Mouse (Mus musculus) heart, adult 8-10 months (tissue): ENCODE data around the gene Cyp19a1. TPM values are rescaled to one million over a fixed set of nuclear protein-coding genes. Genes with fewer than 3 reads are reported as not detected.

Source experiments
- DNase-seq: peaks from one replicate; pipeline ENCODE4 v3.0.0; 2022; ENCODE audit warnings: low spot score
- total RNA-seq, 4 experiments: library from RNA; stranded (reverse); gene quantifications; 2 replicates each; pipeline ENCODE4 v1.2.4; 2022

The Cyp19a1 gene
- total RNA-seq, 4 experiments from 2014 or later = not detected

- DNase-seq = no peak
Measured at GRCm38 (mm10) chr9:54169489-54169888, 98.4 kb downstream of the Cyp19a1 start.

GRCm38 (mm10) chr9:54168425-54168824, 99.5 kb downstream of the Cyp19a1 start:
- DNase-seq = no peak

- no peak for DNase-seq
Measured at GRCm38 (mm10) chr9:54163117-54163516, 104.8 kb downstream of the Cyp19a1 start.

- no peak for DNase-seq
Measured at GRCm38 (mm10) chr9:54153679-54154078, 114.2 kb downstream of the Cyp19a1 start.

GRCm38 (mm10) chr9:54139191-54139590, 128.7 kb downstream of the Cyp19a1 start:
- no peak for DNase-seq

Other genes starting within 250 kb of the Cyp19a1 start
- under 1 TPM; 0.13 to 0.28 (median 0.21) TPM for gene Tnfaip8l3, start 199.7 kb downstream of the Cyp19a1 start, total RNA-seq
- gene Gldn, start 18.4 kb upstream of the Cyp19a1 start, total RNA-seq = under 1 TPM in 2 of 4 experiments, not detected in 2; 0.06 to 0.11 TPM
- 10 to 100 TPM; 21.8 to 30.1 (median 27.1) TPM for gene Dmxl2, start 233.5 kb upstream of the Cyp19a1 start, total RNA-seq